Mouse (Mus musculus): Measurements from ENCODE around the gene Atxn7.

DNA sequence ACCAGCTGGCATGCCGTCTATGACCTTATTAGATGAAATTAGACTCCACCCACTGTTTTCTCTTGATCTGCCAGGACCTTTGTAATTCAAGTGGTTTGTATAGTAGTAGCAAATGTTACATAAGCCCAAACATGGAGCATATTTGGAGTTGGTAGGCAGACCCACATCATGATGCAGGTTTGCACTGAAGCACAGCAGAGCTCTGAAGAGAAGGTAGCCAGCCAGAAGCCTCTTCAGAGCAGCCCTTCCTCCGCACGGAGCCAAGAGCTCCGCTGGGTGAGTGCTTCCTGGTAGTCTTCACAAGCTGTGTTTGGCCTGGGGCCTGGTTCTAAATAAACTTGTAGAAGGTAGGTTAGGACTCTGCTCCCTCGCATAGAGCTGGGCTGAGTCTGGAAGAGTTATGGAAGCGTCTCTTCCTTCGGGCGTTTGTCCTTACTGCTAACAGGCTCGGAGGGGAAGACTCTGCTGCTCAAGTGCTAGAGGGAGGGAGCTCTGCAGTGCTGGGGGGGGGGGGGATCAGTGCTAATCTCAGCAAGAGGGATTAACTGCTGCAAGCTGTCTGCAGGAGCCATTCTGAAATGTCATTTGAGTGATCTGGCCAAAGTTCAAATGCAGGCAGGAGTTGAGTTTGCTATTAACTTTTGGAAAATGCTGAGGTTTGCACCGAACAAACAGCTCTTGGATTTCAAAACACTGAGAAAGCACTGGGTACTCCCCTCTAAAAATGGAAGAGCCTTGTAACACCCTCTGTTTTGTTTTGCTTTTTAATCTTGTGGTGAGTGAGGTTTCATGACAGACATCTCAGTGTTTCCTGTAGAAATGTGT, 106.6 kb downstream of the Atxn7 start:
- TF ChIP-seq CTCF (IDR thresholded peaks at IDR 0.05; ENCODE audit: low read depth) (no peak), EP300 (IDR thresholded peaks at IDR 0.05; ENCODE audit: low read depth) (no peak)
